Mouse (Mus musculus) hindbrain, embryonic 14.5 days (tissue): ENCODE measurements around the gene Smim9. TPM values are rescaled to one million over a fixed set of nuclear protein-coding genes. Genes with fewer than 3 reads are reported as not detected.

Experiments used
- polyA plus RNA-seq: library from polyadenylated mRNA; unstranded; fragments of >200 nt; fragmentation: Nextera tagmentation; extraction: Ambion mirVana; gene quantifications from 2 replicates; pipeline ENCODE4 v1.2.1, GENCODE M21; 2014

The Smim9 gene
- polyA plus RNA-seq, 1 experiment from 2014 or later, result not detected

Other genes with a start within 250 kb of the Smim9 start
- gene Gab3, start 78.3 kb downstream of the Smim9 start, polyA plus RNA-seq, result 2.4 TPM in 2 replicates
- gene Dkc1, start 67.9 kb downstream of the Smim9 start, polyA plus RNA-seq, result 51.0 and 54.2 TPM in 2 replicates
- 23.9 and 25.9 TPM in 2 replicates for gene Mpp1, start 32.8 kb downstream of the Smim9 start, polyA plus RNA-seq
- gene Fundc2, start 218.6 kb upstream of the Smim9 start, polyA plus RNA-seq, result 37.4 and 42.3 TPM in 2 replicates
- 2.4 and 2.8 TPM in 2 replicates for gene F8, start 218.8 kb upstream of the Smim9 start, polyA plus RNA-seq